ENCODE assay signal across 8 mouse cellular contexts in the genomic region with DNA sequence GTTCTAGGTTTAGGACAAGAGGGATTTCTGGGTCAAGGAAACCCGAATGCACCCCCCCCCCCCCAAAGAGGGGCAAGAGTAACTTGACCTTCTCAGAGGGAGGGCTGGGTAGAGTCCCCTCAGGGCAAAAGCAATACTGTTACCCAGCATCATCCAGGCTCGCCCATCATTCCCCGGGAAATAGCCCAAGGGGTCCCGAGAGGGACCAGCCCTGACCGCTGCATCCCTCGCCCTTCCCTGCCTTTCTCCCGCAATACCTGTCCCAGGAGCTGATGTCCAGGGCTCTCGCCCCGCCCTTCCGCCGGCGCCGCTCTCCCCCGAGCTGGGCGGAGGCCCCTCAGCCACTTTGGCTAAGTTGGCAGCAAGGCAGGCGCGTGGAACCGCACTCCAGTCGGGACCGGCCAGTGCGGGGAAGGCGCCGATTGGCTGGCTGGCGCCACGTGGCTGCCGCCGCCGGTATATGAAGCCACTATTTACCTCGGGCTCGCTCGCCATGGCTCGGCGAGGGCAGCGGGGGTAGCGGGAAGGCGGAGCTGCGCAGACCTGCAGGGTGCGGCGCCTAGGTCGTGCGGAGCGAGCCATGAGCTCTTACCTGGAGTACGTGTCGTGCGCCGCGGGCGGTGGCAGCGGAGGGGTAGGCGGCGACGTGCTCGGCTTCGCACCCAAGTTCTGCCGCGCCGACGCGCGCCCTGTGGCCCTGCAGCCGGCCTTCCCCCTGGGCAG. TPM values are rescaled to one million over a fixed set of nuclear protein-coding genes. Genes with fewer than 3 reads are reported as not detected.
DNase-seq lines count a peak whose midpoint lies in the region; ATAC-seq and TF ChIP-seq lines count a peak whose summit lies in the region.

A gene (plus strand): TSS at position 459 of the 723 bp plus-strand sequence.

- no peak for TF ChIP-seq EP300 in ES-Bruce4 (IDR thresholded peaks at IDR 0.05; ENCODE audit: insufficient read depth, low read depth, low read length)
- no peak for TF ChIP-seq EP300 in stomach, postnatal 0 days (optimal IDR thresholded peaks at IDR 0.05)

- peak within 1 kb of the TSS; percentile 52 for H3K4me3 ChIP-seq in ES-Bruce4 (ENCODE audit: low read depth, low read length)
- H3K4me3 ChIP-seq in forebrain, embryonic 10.5 days: peak within 1 kb of the TSS; percentile 56
- H3K4me3 ChIP-seq in intestine, embryonic 14.5 days (ENCODE audit: low read depth, low read length): peak within 1 kb of the TSS; percentile 37
- H3K4me3 ChIP-seq in liver, embryonic 15.5 days (replicated peaks): peak within 1 kb of the TSS; percentile 33
- H3K4me3 ChIP-seq in stomach, postnatal 0 days (ENCODE audit: low read depth, low read length): peak within 1 kb of the TSS; percentile 41

- peak; percentile 89 for ATAC-seq in intestine, embryonic 14.5 days (replicated peaks; ENCODE audit: low FRiP score, low TSS enrichment, low read depth)
- ATAC-seq in liver, embryonic 15.5 days (ENCODE audit: insufficient read depth): no peak
- peak; percentile 66 for ATAC-seq in stomach, postnatal 0 days (ENCODE audit: low FRiP score, low TSS enrichment)

- H3K4me2 ChIP-seq in intestine, embryonic 14.5 days (ENCODE audit: low read length): peak within 1 kb of the TSS; percentile 69
- peak within 1 kb of the TSS; percentile 55 for H3K4me2 ChIP-seq in liver, embryonic 15.5 days
- peak within 1 kb of the TSS; percentile 77 for H3K4me2 ChIP-seq in stomach, postnatal 0 days (replicated peaks; ENCODE audit: low read depth)

- TF ChIP-seq CTCF in ES-Bruce4 (IDR thresholded peaks at IDR 0.05; ENCODE audit: low read depth, low read length): no peak
- no peak for TF ChIP-seq CTCF in stomach, postnatal 0 days (IDR thresholded peaks at IDR 0.05; ENCODE audit: low read depth)

- under 1% methylated on average over 61 of the region's 61 CpGs for WGBS in forebrain, embryonic 10.5 days
- WGBS in intestine, embryonic 14.5 days: under 1% methylated on average over 49 of the region's 61 CpGs
- under 1% methylated on average over 60 of the region's 61 CpGs for WGBS in liver, embryonic 15.5 days (ENCODE audit: insufficient replicate concordance)
- under 1% methylated on average over 56 of the region's 61 CpGs for WGBS in stomach, postnatal 0 days

- DNase-seq in cerebellum, postnatal 10 days: peak; percentile 50
- no peak for DNase-seq in cerebellum, adult 18-20 months
- peak; percentile 63 for DNase-seq in forebrain, embryonic 10.5 days (ENCODE audit: extremely low spot score, low spot score)
- DNase-seq in intestine, embryonic 14.5 days (ENCODE audit: low spot score): peak; percentile 78
- peak; percentile 44 for DNase-seq in stomach, postnatal 0 days (ENCODE audit: low spot score)
- no peak for DNase-seq in spleen, postnatal 14 days (ENCODE audit: low spot score in 2 of 2)

- H3K27me3 ChIP-seq in ES-Bruce4 (ENCODE audit: control insufficient read depth, insufficient read depth, low read length, poor library complexity, severe bottlenecking): peaks cover 35% of the 10 kb centered on the region
- H3K27me3 ChIP-seq in forebrain, embryonic 10.5 days (ENCODE audit: poor library complexity, severe bottlenecking): peaks cover 96% of the 10 kb centered on the region
- H3K27me3 ChIP-seq in intestine, embryonic 14.5 days (replicated peaks; ENCODE audit: control insufficient read depth, insufficient read depth, low read length): peaks cover 82% of the 10 kb centered on the region
- peaks cover 90% of the 10 kb centered on the region for H3K27me3 ChIP-seq in liver, embryonic 15.5 days
- peaks cover 24% of the 10 kb centered on the region for H3K27me3 ChIP-seq in stomach, postnatal 0 days (ENCODE audit: control insufficient read depth, insufficient read depth, low read length)

- peak within 1 kb of the TSS; percentile 36 for H3K9ac ChIP-seq in ES-Bruce4 (ENCODE audit: low read depth, poor library complexity, severe bottlenecking)
- no peak within 1 kb of the TSS for H3K9ac ChIP-seq in intestine, embryonic 14.5 days (ENCODE audit: low read length)
- H3K9ac ChIP-seq in liver, embryonic 15.5 days: no peak within 1 kb of the TSS
- no peak within 1 kb of the TSS for H3K9ac ChIP-seq in stomach, postnatal 0 days (ENCODE audit: low read length)

- no peaks in the 10 kb centered on the region for H3K4me1 ChIP-seq in ES-Bruce4 (ENCODE audit: control insufficient read depth, insufficient read depth, low read length)
- H3K4me1 ChIP-seq in forebrain, embryonic 10.5 days: peaks cover 22% of the 10 kb centered on the region
- H3K4me1 ChIP-seq in intestine, embryonic 14.5 days (replicated peaks; ENCODE audit: control insufficient read depth, insufficient read depth, low read length): peaks cover 16% of the 10 kb centered on the region
- peaks cover 4% of the 10 kb centered on the region; the same call in 1 of the 2 replicates for H3K4me1 ChIP-seq in liver, embryonic 15.5 days (replicated peaks)
- no peaks in the 10 kb centered on the region for H3K4me1 ChIP-seq in stomach, postnatal 0 days (replicated peaks; ENCODE audit: control insufficient read depth, insufficient read depth)

- H3K36me3 ChIP-seq in ES-Bruce4 (ENCODE audit: control insufficient read depth, insufficient read depth, low read length, poor library complexity, severe bottlenecking): no peaks in the 10 kb centered on the region
- H3K36me3 ChIP-seq in forebrain, embryonic 10.5 days (replicated peaks): no peaks in the 10 kb centered on the region
- no peaks in the 10 kb centered on the region for H3K36me3 ChIP-seq in intestine, embryonic 14.5 days (ENCODE audit: control insufficient read depth, insufficient read depth, low read length)
- H3K36me3 ChIP-seq in liver, embryonic 15.5 days (replicated peaks): no peaks in the 10 kb centered on the region
- no peaks in the 10 kb centered on the region for H3K36me3 ChIP-seq in stomach, postnatal 0 days (ENCODE audit: control insufficient read depth, insufficient read depth, low read length)

- no peak within 1 kb of the TSS for H3K27ac ChIP-seq in ES-Bruce4 (ENCODE audit: insufficient read depth, low read length)
- no peak within 1 kb of the TSS for H3K27ac ChIP-seq in forebrain, embryonic 10.5 days
- no peak within 1 kb of the TSS for H3K27ac ChIP-seq in intestine, embryonic 14.5 days (ENCODE audit: low read depth)
- H3K27ac ChIP-seq in liver, embryonic 15.5 days (replicated peaks): no peak within 1 kb of the TSS
- H3K27ac ChIP-seq in stomach, postnatal 0 days (replicated peaks): no peak within 1 kb of the TSS

- no peaks in the 10 kb centered on the region for H3K9me3 ChIP-seq in ES-Bruce4 (replicated peaks; ENCODE audit: control insufficient read depth, insufficient read depth, low read length, poor library complexity, severe bottlenecking)
- H3K9me3 ChIP-seq in forebrain, embryonic 10.5 days: no peaks in the 10 kb centered on the region
- no peaks in the 10 kb centered on the region for H3K9me3 ChIP-seq in intestine, embryonic 14.5 days (ENCODE audit: control insufficient read depth, low read length)
- no peaks in the 10 kb centered on the region for H3K9me3 ChIP-seq in liver, embryonic 15.5 days (replicated peaks)
- H3K9me3 ChIP-seq in stomach, postnatal 0 days (ENCODE audit: control insufficient read depth, low read length): no peaks in the 10 kb centered on the region

- TF ChIP-seq POLR2A in ES-Bruce4 (IDR thresholded peaks at IDR 0.05; ENCODE audit: insufficient read depth, low read length): no peak

RNA-seq across cellular contexts. Expression of the gene that starts here (rescaled TPM):
- polyA plus RNA-seq in ES-Bruce4 (2011; ENCODE audit: insufficient read depth, insufficient read length, low read depth, missing spikeins): not detected in 2 replicates
- not detected in 2 replicates for polyA plus RNA-seq in forebrain, embryonic 10.5 days (2016; fragmentation: Nextera tagmentation; extraction: Ambion mirVana)
- 0.62 TPM in 1 of 2 replicates, not detected in the other for polyA plus RNA-seq in intestine, embryonic 14.5 days (2014; fragmentation: Nextera tagmentation; extraction: Ambion mirVana)
- 0.05 TPM in 1 of 2 replicates, not detected in the other for polyA plus RNA-seq in liver, embryonic 15.5 days (2015; fragmentation: Nextera tagmentation; extraction: Ambion mirVana)
- polyA plus RNA-seq in stomach, postnatal 0 days (2015; fragmentation: Nextera tagmentation; extraction: Ambion mirVana): not detected in 2 replicates

Comparison
In these comparisons a context has a peak if more than half of its experiments do, and no peak if none do; other contexts are left out.
1. DNase-seq: peak in cerebellum, postnatal 10 days (2 of 2); none in cerebellum, adult 18-20 months (0 of 2) and spleen, postnatal 14 days (0 of 2).
2. Peak in DNase-seq and H3K4me3 ChIP-seq in forebrain, embryonic 10.5 days; RNA of the gene not detected or under 1 TPM.
3. Peak in DNase-seq, ATAC-seq, H3K4me3 ChIP-seq and H3K4me2 ChIP-seq in intestine, embryonic 14.5 days; RNA of the gene not detected or under 1 TPM.
4. Peak in DNase-seq, ATAC-seq, H3K4me3 ChIP-seq and H3K4me2 ChIP-seq in stomach, postnatal 0 days; RNA of the gene not detected or under 1 TPM.
5. Peak in every context shown above with its lines, with median percentiles within 50 percentile points of each other: H3K4me3 ChIP-seq and H3K4me2 ChIP-seq.